Mouse (Mus musculus) limb, embryonic 14.5 days (tissue): ENCODE data around the gene Fam53b. TPM values are rescaled to one million over a fixed set of nuclear protein-coding genes. Genes with fewer than 3 reads are reported as not detected.
A peak's percentile ranks its signal among the peaks of the same experiment; 100 is the strongest.

Experiments used
- ATAC-seq: fragments of 200-750 bp; cut with Nextera tagmentation; 2 replicates; pipeline ENCODE4 v1.8.0; 2017; ENCODE audit warnings: low read depth, moderate number of reproducible peaks, moderate TSS enrichment; ENCODE audit not compliant: low FRiP score
- DNase-seq: peaks from one replicate; pipeline ENCODE4 v3.0.0-alpha.2; 2015; ENCODE audit warnings: low spot score
- H3K27ac ChIP-seq: fragments of 300-500 bp; sonication (generic); replicated peaks from 2 replicates; pipeline ENCODE4 v1.5.1; 2014; ENCODE audit warnings: low read depth, mild to moderate bottlenecking, low read length, moderate library complexity, mixed read lengths
- H3K27me3 ChIP-seq: fragments of 300-500 bp; sonication (generic); 2 replicates; pipeline ENCODE4 v1.6.1; 2014; ENCODE audit warnings: low read length, mixed read lengths; ENCODE audit not compliant: control insufficient read depth, insufficient read depth
- H3K36me3 ChIP-seq: fragments of 300-500 bp; sonication (generic); 2 replicates; pipeline ENCODE4 v1.6.1; 2014; ENCODE audit warnings: mild to moderate bottlenecking, low read length, moderate library complexity, mixed read lengths; ENCODE audit not compliant: control insufficient read depth, insufficient read depth
- H3K4me1 ChIP-seq: fragments of 300-500 bp; sonication (generic); 2 replicates; pipeline ENCODE4 v1.6.1; 2014; ENCODE audit warnings: antibody characterized with exemption, low read length, mixed read lengths; ENCODE audit not compliant: control insufficient read depth, insufficient read depth
- H3K4me2 ChIP-seq: fragments of 300-500 bp; sonication (generic); replicated peaks from 2 replicates; pipeline ENCODE4 v1.6.1; 2014; ENCODE audit warnings: low read depth, mild to moderate bottlenecking, low read length, moderate library complexity; ENCODE audit not compliant: severe bottlenecking
- H3K4me3 ChIP-seq: fragments of 300-500 bp; sonication (generic); replicated peaks from 2 replicates; pipeline ENCODE4 v1.5.1; 2014; ENCODE audit warnings: low read length
- H3K9ac ChIP-seq: fragments of 300-500 bp; sonication (generic); 2 replicates; pipeline ENCODE4 v1.6.1; 2014; ENCODE audit warnings: mild to moderate bottlenecking, low read depth, low read length, moderate library complexity; ENCODE audit not compliant: severe bottlenecking
- H3K9me3 ChIP-seq: fragments of 300-500 bp; sonication (generic); 2 replicates; pipeline ENCODE4 v1.6.1; 2016; ENCODE audit warnings: low read length; ENCODE audit not compliant: control insufficient read depth
- POLR2A ChIP-seq: fragments of 200-500 bp; IDR thresholded peaks from 2 replicates; pipeline ENCODE4 v1.8.0; 2012; ENCODE audit warnings: inconsistent platforms, mild to moderate bottlenecking, moderate library complexity, borderline replicate concordance; ENCODE audit not compliant: insufficient read depth, insufficient read length; ENCODE audit errors: extremely low read depth
- WGBS: fragments of 180-500 bp; shearing (Covaris S2); extraction: QIAGEN DNeasy Blood & Tissue Kit; methylation state at CpG from one replicate; pipeline ENCODE4 v1.1.7; 2014; 5-methylcytosine and 5-hydroxymethylcytosine counted together
- polyA plus RNA-seq, 2 experiments: library from polyadenylated mRNA; depleted of rRNA in 1 of 2; stranded (reverse) in 1 of 2; unstranded in 1 of 2; fragments of >200 nt; fragmentation: Nextera tagmentation in 1 of 2; extraction: Ambion mirVana in 1 of 2; gene quantifications; 2 replicates each; pipeline versions ENCODE4 v1.2.1 to v1.2.3; 2012 to 2014

Gene Fam53b
- polyA plus RNA-seq, 2 experiments, result 15.1 to 20.8 TPM

DNA sequence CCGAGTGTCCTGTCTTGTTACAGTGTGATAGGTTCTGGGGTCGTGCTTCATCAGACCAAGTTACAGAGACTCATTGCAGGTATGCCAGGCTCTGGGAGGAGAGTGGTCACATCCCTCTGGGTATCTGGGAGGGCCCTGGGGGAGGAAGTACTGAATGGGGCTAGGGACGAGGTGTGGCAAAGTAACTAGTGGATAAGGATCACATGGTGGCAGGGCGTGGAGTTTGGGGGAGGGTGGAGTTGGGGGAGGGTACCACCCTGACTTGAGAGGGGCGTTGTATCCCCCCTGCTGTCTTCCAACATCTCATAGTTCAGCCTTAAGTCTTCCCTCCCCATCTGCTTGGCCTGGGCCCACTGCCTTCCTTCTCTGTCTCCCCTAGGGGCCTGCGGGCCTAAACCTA is 134.1 kb downstream of the Fam53b start:
- no peak for DNase-seq
- no peak overlapping the region for H3K27ac ChIP-seq
- H3K36me3 ChIP-seq, result no peaks in the 10 kb centered on the region
- ATAC-seq, result no peak
- no peak overlapping the region for H3K9ac ChIP-seq
- H3K9me3 ChIP-seq, result no peaks in the 10 kb centered on the region
- no peak for TF ChIP-seq POLR2A
- no peaks in the 10 kb centered on the region for H3K27me3 ChIP-seq
- 0 out of 2 replicates have a peak, but pooled peaks cover 6% of the 10 kb centered on the region for H3K4me1 ChIP-seq
- no peak overlapping the region for H3K4me3 ChIP-seq
- WGBS, result 69% methylated on average over 6 of the region's 6 CpGs
- no peak overlapping the region for H3K4me2 ChIP-seq

- 73% methylated on average over 4 of the region's 4 CpGs for WGBS
- no peak for TF ChIP-seq POLR2A
- H3K9ac ChIP-seq, result no peak overlapping the region
- H3K4me2 ChIP-seq, result no peak overlapping the region
- ATAC-seq, result no peak
- H3K4me1 ChIP-seq, result 0 out of 2 replicates have a peak, but pooled peaks cover 6% of the 10 kb centered on the region
- H3K36me3 ChIP-seq, result no peaks in the 10 kb centered on the region
- H3K27me3 ChIP-seq, result no peaks in the 10 kb centered on the region
- H3K4me3 ChIP-seq, result no peak overlapping the region
- DNase-seq, result no peak
- no peaks in the 10 kb centered on the region for H3K9me3 ChIP-seq
- H3K27ac ChIP-seq, result no peak overlapping the region
Measured at GRCm38 (mm10) chr7:132679117-132679516, 134.6 kb downstream of the Fam53b start.

GRCm38 (mm10) chr7:132675922-132676321 is 137.8 kb downstream of the Fam53b start:
- 96% methylated on average over 2 of the region's 2 CpGs for WGBS
- H3K4me2 ChIP-seq, result no peak overlapping the region
- no peak for TF ChIP-seq POLR2A

DNA sequence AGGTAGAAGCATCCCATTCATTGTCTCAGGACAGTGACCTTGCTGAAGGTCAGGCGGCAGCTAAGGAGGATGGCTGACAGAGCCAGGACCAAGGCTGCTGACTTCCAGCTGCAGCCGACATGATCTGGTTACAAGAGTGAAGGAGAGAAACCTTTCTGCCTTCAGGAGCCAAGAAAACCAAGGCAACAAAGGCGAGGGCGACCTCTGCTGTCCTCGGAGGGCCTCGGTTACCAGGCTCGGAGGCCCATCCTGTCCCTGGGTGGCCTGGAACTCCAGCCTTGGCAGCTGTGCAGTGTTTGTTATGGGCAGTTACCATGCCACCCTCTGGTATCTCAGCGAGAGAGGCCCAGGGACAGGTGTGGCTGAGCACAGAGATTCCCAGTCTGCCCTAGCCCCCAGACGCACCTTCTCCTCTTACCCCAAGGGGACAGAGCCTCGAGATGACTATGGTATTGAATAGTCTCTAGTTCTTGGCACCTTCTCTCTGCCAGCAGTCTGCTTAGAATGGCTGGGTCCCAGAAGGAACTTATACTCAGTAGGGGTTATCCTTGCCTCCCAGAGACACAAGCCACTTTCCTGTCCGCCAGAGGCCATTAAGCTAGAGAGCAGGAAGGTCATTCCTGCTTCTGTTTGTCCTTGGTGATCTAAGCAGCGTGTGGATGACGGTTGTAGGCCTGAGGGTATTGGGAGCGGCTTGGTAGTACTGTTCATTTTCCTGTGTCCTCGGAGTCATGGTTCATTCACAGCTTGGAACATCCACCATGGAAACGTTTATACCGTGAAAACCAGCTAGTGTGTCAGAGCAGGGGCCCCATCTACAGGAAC is 139.5 kb downstream of the Fam53b start:
- peak; percentile 37 for DNase-seq
- Histone ChIP-seq H3K4me2 (no peak overlapping the region), H3K9me3 (no peaks in the 10 kb centered on the region), H3K27me3 (no peaks in the 10 kb centered on the region), H3K4me1 (no peaks in the 10 kb centered on the region), H3K9ac (no peak overlapping the region), H3K4me3 (no peak overlapping the region), H3K36me3 (no peaks in the 10 kb centered on the region), H3K27ac (no peak overlapping the region)
- no peak for TF ChIP-seq POLR2A
- peak; percentile 74 for ATAC-seq
- WGBS, result 64% methylated on average over 17 of the region's 17 CpGs

More at GRCm38 (mm10) chr7:132675922-132676321, 137.8 kb downstream of the Fam53b start:
- Histone ChIP-seq H3K4me3 (no peak overlapping the region), H3K9ac (no peak overlapping the region), H3K4me1 (no peaks in the 10 kb centered on the region), H3K27ac (no peak overlapping the region), H3K9me3 (no peaks in the 10 kb centered on the region), H3K27me3 (no peaks in the 10 kb centered on the region), H3K36me3 (no peaks in the 10 kb centered on the region)
- ATAC-seq (no peak), DNase-seq (no peak)

DNA sequence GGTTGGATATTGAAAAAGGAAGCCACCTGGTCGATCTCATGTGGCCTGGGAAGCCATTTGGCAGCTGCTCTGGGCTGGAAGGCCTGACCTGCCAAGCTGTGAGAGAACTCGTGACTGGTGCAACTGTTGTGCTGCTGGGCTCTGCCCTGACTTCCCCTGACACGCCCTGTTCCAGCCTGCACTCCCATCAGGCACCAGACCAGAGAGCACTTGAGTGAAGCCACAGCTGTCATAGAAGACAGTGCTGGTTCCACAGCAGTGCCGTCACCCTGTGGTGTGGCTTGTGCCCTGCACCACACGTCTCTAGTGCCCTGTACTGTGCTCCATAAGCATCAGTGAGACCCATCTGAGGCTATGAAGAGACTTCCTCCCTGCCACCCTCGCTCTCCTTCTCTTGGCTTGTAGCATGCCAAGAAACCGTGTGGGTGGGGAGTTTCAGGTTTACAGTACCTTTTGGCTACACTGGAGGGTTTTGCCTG is 141.2 kb downstream of the Fam53b start:
- Histone ChIP-seq H3K27me3 (no peaks in the 10 kb centered on the region), H3K4me1 (no peaks in the 10 kb centered on the region), H3K4me2 (no peak overlapping the region), H3K9ac (no peak overlapping the region), H3K4me3 (no peak overlapping the region), H3K36me3 (no peaks in the 10 kb centered on the region), H3K27ac (no peak overlapping the region), H3K9me3 (no peaks in the 10 kb centered on the region)
- DNase-seq, result peak; percentile 61
- 64% methylated on average over 7 of the region's 7 CpGs for WGBS
- ATAC-seq, result peak; percentile 84
- TF ChIP-seq POLR2A, result no peak
